Mouse (Mus musculus) liver, embryonic 15.5 days (tissue): Measurements from ENCODE around the gene Serpinb1a. TPM values are rescaled to one million over a fixed set of nuclear protein-coding genes. Genes with fewer than 3 reads are reported as not detected.
"Not testable (repeated sequence)": the region's sequence is repeated elsewhere in the genome, so short reads cannot be mapped to it uniquely, and the experiment has no call there.

ENCODE experiments used
- ATAC-seq: fragments of 200-750 bp; cut with Nextera tagmentation; 2 replicates; pipeline ENCODE4 v1.8.0; 2017; ENCODE audit warnings: moderate number of reproducible peaks, mild to moderate bottlenecking, moderate library complexity; ENCODE audit not compliant: insufficient read depth
- H3K27ac ChIP-seq: fragments of 300-500 bp; sonication (generic); replicated peaks from 2 replicates; pipeline ENCODE4 v1.5.1; 2015; ENCODE audit warnings: mild to moderate bottlenecking, inconsistent platforms
- H3K27me3 ChIP-seq: fragments of 300-500 bp; sonication (generic); 2 replicates; pipeline ENCODE4 v1.6.1; 2015; ENCODE audit warnings: mild to moderate bottlenecking, inconsistent platforms
- H3K36me3 ChIP-seq: fragments of 300-500 bp; sonication (generic); replicated peaks from 2 replicates; pipeline ENCODE4 v1.6.1; 2015; ENCODE audit warnings: moderate library complexity, mild to moderate bottlenecking, inconsistent platforms
- H3K4me1 ChIP-seq: fragments of 300-500 bp; sonication (generic); replicated peaks from 2 replicates; pipeline ENCODE4 v1.6.1; 2015; ENCODE audit warnings: inconsistent platforms
- H3K4me2 ChIP-seq: fragments of 300-500 bp; sonication (generic); 2 replicates; pipeline ENCODE4 v1.6.1; 2015; ENCODE audit warnings: moderate library complexity, mild to moderate bottlenecking, inconsistent platforms
- H3K4me3 ChIP-seq: fragments of 300-500 bp; sonication (generic); replicated peaks from 2 replicates; pipeline ENCODE4 v1.5.1; 2015; ENCODE audit warnings: mild to moderate bottlenecking, inconsistent platforms
- H3K9ac ChIP-seq: fragments of 300-500 bp; sonication (generic); 2 replicates; pipeline ENCODE4 v1.6.1; 2015; ENCODE audit warnings: moderate library complexity, mild to moderate bottlenecking, inconsistent platforms
- H3K9me3 ChIP-seq: fragments of 300-500 bp; sonication (generic); replicated peaks from 2 replicates; pipeline ENCODE4 v1.6.1; 2016; ENCODE audit warnings: inconsistent platforms
- WGBS: fragments of 180-500 bp; shearing (Covaris S2); methylation state at CpG from one replicate; pipeline ENCODE4 v1.1.7; 2015; ENCODE audit warnings: mixed read lengths; ENCODE audit not compliant: insufficient replicate concordance; 5-methylcytosine and 5-hydroxymethylcytosine counted together
- polyA plus RNA-seq: library from polyadenylated mRNA; unstranded; fragments of >200 nt; fragmentation: Nextera tagmentation; extraction: Ambion mirVana; gene quantifications from 2 replicates; pipeline ENCODE4 v1.2.1, GENCODE M21; 2015

Serpinb1a gene
- polyA plus RNA-seq, 1 experiment from 2014 or later: 44.1 TPM

DNA sequence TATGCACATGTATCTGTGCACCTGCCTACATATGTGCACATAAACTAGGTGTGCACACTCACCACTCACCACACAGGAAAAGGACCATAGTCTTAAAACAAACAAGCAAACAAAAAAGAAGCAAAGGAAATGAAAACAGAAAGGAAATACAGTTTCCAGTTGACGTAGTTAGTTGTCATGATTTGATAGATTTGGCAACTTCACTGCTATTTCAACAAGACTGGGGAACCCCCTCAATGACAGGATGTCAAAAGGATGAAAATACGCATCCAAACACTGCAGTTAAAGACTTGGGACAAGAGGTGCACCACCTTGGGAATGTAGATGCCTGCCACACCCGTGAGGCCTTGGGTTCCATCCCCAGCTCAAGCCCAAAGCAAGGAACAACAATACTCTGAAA, 13.5 kb upstream of the Serpinb1a start:
- not testable (repeated sequence) for H3K4me3 ChIP-seq, H3K27me3 ChIP-seq, H3K27ac ChIP-seq, H3K4me1 ChIP-seq, H3K36me3 ChIP-seq, H3K9me3 ChIP-seq, ATAC-seq, H3K9ac ChIP-seq, H3K4me2 ChIP-seq
- WGBS: 49% methylated on average over 3 of the region's 3 CpGs

DNA sequence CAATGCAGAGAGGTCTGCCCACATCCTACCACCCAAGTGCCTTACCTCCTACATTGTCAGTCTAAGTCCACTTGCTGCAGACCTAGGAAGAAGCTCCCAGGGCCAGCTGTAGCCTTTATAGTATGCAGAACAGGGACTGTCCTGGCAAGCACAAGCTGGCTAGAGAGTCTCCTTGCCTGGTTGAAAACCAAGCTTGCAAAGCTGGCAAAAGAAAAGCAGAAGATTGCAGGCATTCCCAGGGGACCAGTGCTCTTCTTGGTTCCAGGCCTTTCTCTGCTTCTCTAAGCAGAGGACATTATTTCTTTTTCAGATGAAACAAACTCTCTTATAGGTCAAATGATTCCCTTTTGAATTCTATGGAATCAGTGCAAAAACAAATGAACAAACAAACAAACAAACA, 12.5 kb upstream of the Serpinb1a start:
- Histone ChIP-seq H3K4me1 (no peaks in the 10 kb centered on the region), H3K4me3 (no peak overlapping the region), H3K27ac (no peak overlapping the region), H3K4me2 (no peak overlapping the region), H3K9ac (no peak overlapping the region), H3K27me3 (no peaks in the 10 kb centered on the region), H3K9me3 (no peaks in the 10 kb centered on the region), H3K36me3 (no peaks in the 10 kb centered on the region)
- ATAC-seq: no peak

DNA sequence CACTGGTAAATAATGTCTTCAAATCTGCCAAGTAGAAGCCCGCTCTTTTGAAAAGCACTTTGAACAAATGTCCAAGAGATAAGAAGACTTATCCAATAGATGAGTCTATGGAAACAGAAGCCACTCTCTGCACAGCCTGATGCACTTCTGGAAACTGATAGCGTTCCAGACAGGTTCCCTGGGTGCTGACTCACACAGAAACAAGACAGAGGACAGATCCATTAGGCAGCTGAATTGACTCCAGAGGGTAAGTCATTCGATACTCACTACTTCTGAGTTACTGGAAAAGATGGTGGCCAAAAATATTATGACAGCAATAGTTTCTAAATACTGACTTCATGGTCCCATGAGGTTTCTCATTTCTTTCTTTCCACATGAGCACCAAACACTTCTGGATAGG, 9.8 kb upstream of the Serpinb1a start:
- no peak overlapping the region for H3K27ac ChIP-seq
- H3K27me3 ChIP-seq: no peaks in the 10 kb centered on the region
- whole genome bisulfite sequencing: 65% methylated on average over 3 of the region's 3 CpGs
- H3K36me3 ChIP-seq: no peaks in the 10 kb centered on the region
- H3K9ac ChIP-seq: no peak overlapping the region
- no peaks in the 10 kb centered on the region for H3K4me1 ChIP-seq
- H3K4me3 ChIP-seq: no peak overlapping the region
- H3K9me3 ChIP-seq: no peaks in the 10 kb centered on the region
- no peak overlapping the region for H3K4me2 ChIP-seq
- ATAC-seq: no peak

DNA sequence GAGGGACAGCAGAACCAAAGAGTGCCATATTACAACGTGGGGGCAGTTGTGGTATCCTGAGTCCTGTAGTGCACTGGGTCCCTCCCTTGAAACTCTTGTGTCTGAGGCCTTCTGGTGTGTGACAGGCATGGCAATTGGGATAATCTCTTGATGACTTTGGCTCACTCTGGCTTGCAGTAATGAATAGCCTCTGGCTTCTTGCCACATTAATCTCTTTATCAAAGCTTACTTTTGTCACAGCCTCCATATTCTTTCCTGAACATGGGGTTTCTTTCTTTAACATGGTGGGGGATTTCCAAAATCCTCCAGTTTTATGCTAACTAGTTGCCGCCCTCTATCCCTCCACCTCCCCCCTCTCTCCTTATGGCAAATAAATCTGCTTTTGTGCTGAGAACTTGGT, 2.1 kb upstream of the Serpinb1a start:
- Histone ChIP-seq H3K27ac (no peak overlapping the region), H3K4me2 (no peak overlapping the region), H3K36me3 (no peaks in the 10 kb centered on the region), H3K9me3 (no peaks in the 10 kb centered on the region), H3K9ac (no peak overlapping the region), H3K4me3 (no peak overlapping the region), H3K27me3 (no peaks in the 10 kb centered on the region), H3K4me1 (0 out of 2 replicates have a peak, but pooled peaks cover 6% of the 10 kb centered on the region)
- 48% methylated on average over 2 of the region's 2 CpGs for WGBS
- ATAC-seq: no peak

DNA sequence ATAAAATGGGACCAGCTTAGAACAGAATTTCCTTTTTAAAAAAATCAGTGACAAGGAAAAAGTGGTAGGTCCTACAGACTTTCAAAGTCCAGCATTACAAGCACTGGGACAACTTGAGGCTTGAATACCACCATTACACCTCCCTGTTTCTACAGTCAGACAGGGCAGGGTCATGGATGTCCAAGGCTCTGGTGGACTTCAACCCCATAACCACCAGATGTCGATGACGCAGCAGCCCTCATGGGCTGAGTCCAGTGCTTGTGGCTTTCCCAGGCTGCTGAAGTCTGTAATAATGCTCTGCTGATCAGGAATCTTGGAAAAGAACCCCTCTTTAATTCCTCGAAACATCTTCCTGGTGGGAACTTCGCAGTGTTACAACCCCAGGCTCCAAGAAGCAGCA, 1.6 kb upstream of the Serpinb1a start:
- Histone ChIP-seq H3K27me3 (no peaks in the 10 kb centered on the region), H3K9ac (no peak overlapping the region), H3K9me3 (no peaks in the 10 kb centered on the region), H3K4me2 (no peak overlapping the region), H3K36me3 (no peaks in the 10 kb centered on the region), H3K4me3 (no peak overlapping the region), H3K4me1 (0 out of 2 replicates have a peak, but pooled peaks cover 6% of the 10 kb centered on the region), H3K27ac (no peak overlapping the region)
- ATAC-seq: no peak
- 59% methylated on average over 4 of the region's 4 CpGs for WGBS

DNA sequence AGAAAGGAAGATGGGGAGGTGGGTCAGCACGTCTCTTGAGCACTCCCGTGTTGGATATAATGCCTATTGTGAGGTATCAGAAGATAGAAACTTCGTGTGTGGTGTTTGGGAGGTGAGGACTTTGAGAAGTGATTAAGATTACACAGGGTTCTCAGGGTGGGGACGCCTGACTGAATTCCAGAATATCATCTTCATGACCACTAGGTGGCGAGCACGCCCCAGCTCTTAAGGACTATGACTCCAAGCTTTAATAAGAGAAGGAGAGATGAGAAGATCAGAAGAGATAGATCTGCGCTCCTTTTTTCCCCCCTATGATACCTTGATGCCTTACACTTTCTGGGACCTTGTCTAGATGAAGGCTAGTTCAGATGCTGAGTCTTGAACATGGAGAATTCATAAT, 982 bp upstream of the Serpinb1a start:
- Histone ChIP-seq H3K4me3 (no peak overlapping the region), H3K27ac (no peak overlapping the region), H3K4me1 (0 out of 2 replicates have a peak, but pooled peaks cover 6% of the 10 kb centered on the region), H3K27me3 (no peaks in the 10 kb centered on the region), H3K4me2 (no peak overlapping the region), H3K9ac (no peak overlapping the region), H3K9me3 (no peaks in the 10 kb centered on the region), H3K36me3 (no peaks in the 10 kb centered on the region)
- WGBS: 5% methylated on average over 7 of the region's 7 CpGs
- ATAC-seq: no peak

DNA sequence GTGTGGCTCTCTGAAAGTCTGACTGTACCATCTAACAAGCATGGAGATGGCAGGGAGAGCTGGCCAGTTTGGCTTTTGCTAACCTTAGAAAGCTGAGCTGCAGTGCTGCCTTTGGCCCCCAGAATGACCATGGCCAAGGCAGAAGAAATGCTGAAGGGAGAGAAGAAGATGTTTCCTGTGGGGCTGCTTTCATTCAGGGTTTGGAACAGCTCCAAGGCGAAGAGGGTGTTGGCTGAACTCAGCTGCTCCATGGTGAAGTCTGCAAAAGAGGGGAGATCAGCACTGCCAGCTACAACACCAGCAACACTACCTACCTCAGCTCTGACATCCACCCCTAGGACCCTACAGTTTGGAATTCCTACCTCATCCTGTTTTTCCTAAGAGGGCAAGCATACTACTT, 829 bp downstream of the Serpinb1a start:
- no peaks in the 10 kb centered on the region for H3K36me3 ChIP-seq
- no peaks in the 10 kb centered on the region for H3K27me3 ChIP-seq
- peak overlapping the region; percentile 29 for H3K4me3 ChIP-seq
- no peaks in the 10 kb centered on the region for H3K9me3 ChIP-seq
- 44% methylated on average over 1 of the region's 1 CpGs for WGBS
- H3K27ac ChIP-seq: no peak overlapping the region
- H3K4me1 ChIP-seq: 0 out of 2 replicates have a peak, but pooled peaks cover 6% of the 10 kb centered on the region
- H3K9ac ChIP-seq: no peak overlapping the region
- H3K4me2 ChIP-seq: 0 out of 2 replicates have a peak overlapping the region, but pooled peaks have one; percentile 23
- ATAC-seq: no peak

DNA sequence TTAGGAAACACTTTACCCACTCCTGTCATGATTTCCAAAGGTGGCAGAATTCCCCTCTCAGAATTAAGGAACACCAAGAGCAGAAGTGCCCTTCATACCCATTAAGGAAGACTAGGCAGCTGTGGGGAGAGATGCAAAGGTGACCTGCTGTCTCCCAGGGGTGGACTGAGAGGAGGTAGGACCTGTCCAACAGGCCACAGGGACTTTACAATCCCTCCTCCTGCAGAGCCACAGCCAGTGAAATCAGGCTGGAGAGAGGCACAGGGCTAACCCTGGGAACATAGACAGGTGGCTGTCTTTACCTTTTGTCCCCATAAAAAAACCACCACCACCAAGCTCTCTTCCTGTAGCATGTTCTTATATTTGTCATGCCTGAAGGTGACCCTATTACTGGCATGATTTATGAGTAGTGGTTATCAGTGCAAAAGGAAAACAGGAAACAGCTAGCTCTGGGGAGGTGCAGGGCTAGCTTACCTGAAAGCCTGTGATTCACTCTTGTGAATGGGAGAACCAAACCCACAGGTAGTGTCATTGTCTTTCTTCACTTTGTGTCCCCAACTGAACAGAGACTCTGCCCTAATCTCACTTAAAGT, 1.4 kb downstream of the Serpinb1a start:
- Histone ChIP-seq H3K4me3 (peak overlapping the region; percentile 2; the same call in 1 of the 2 replicates), H3K27ac (no peak overlapping the region), H3K9ac (no peak overlapping the region), H3K36me3 (no peaks in the 10 kb centered on the region), H3K4me1 (0 out of 2 replicates have a peak, but pooled peaks cover 6% of the 10 kb centered on the region), H3K27me3 (no peaks in the 10 kb centered on the region), H3K9me3 (no peaks in the 10 kb centered on the region), H3K4me2 (0 out of 2 replicates have a peak overlapping the region, but pooled peaks have one; percentile 23)
- ATAC-seq: no peak; the same call in 1 of the 2 replicates

DNA sequence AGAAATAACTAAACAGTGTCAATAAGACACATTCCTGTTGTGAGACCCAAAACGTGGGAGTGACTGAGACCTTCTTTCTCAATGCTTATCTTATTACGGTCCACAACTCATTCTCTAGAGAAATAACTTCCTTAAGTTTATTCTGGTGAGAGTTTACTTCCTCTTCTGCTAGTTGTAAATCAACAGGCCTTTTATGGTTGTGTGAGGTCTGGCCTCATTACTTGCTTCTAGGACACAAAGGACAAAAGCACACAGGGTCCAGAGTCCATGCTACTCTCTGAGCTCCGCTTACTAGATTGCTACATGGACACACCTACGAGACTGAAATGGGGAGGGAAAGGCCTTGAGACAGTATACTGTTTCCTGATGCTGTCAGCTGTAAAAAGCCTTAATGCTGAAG, 1.9 kb downstream of the Serpinb1a start:
- peak; percentile 51; the same call in 1 of the 2 replicates for ATAC-seq
- H3K27me3 ChIP-seq: no peaks in the 10 kb centered on the region
- no peak overlapping the region for H3K9ac ChIP-seq
- 0 out of 2 replicates have a peak overlapping the region, but pooled peaks have one; percentile 2 for H3K4me2 ChIP-seq
- H3K4me1 ChIP-seq: 0 out of 2 replicates have a peak, but pooled peaks cover 6% of the 10 kb centered on the region
- no peaks in the 10 kb centered on the region for H3K36me3 ChIP-seq
- 14% methylated on average over 4 of the region's 4 CpGs for WGBS
- no peaks in the 10 kb centered on the region for H3K9me3 ChIP-seq
- H3K27ac ChIP-seq: no peak overlapping the region
- peak overlapping the region; percentile 2; the same call in 1 of the 2 replicates for H3K4me3 ChIP-seq

DNA sequence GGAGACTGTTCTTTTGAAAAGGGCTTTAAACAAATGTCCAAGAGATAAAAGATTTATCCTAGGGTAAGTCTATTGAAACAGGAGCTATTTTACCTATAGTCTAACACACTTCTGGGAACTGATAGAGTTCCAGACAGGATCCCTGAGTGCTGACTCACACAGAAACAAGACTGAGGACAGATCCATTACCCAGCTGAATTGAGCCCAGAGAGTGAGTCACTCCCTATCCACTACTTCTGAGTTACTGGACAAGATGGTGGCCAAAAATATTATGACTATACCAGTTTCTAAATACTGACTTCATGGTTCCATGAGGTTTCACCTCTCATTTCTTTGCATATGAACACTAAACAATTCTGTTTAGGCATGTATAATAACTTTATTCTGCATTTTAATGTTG, 4.8 kb downstream of the Serpinb1a start:
- H3K4me3 ChIP-seq: no peak overlapping the region
- ATAC-seq: no peak
- no peaks in the 10 kb centered on the region for H3K9me3 ChIP-seq
- H3K9ac ChIP-seq: no peak overlapping the region
- H3K27me3 ChIP-seq: no peaks in the 10 kb centered on the region
- H3K36me3 ChIP-seq: no peaks in the 10 kb centered on the region
- no peak overlapping the region for H3K27ac ChIP-seq
- H3K4me1 ChIP-seq: 0 out of 2 replicates have a peak, but pooled peaks cover 6% of the 10 kb centered on the region
- no peak overlapping the region for H3K4me2 ChIP-seq

DNA sequence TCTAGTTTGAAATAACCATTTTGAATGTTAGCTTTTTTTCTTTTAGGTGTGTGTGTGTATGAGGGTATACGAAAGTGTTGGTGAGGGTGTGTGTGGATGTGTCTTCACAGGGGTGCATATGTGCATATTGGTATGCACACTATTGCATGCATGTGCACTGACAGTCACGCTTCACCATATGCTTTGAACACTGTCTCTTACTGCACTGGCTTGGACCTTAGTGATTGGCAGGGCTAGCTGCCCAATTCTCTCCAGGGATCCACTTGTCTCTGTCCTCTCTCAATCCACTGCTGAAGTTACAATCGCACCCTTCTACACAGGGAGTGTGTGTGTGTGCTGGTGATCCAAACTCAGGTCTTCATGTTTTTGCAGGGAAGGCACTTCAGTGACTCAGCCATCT, 9.6 kb downstream of the Serpinb1a start:
- no peaks in the 10 kb centered on the region for H3K27me3 ChIP-seq
- H3K9ac ChIP-seq: no peak overlapping the region
- H3K9me3 ChIP-seq: no peaks in the 10 kb centered on the region
- H3K4me3 ChIP-seq: no peak overlapping the region
- H3K4me1 ChIP-seq: no peaks in the 10 kb centered on the region
- no peaks in the 10 kb centered on the region for H3K36me3 ChIP-seq
- ATAC-seq: no peak
- no peak overlapping the region for H3K27ac ChIP-seq
- WGBS: 62% methylated on average over 3 of the region's 3 CpGs
- H3K4me2 ChIP-seq: no peak overlapping the region

DNA sequence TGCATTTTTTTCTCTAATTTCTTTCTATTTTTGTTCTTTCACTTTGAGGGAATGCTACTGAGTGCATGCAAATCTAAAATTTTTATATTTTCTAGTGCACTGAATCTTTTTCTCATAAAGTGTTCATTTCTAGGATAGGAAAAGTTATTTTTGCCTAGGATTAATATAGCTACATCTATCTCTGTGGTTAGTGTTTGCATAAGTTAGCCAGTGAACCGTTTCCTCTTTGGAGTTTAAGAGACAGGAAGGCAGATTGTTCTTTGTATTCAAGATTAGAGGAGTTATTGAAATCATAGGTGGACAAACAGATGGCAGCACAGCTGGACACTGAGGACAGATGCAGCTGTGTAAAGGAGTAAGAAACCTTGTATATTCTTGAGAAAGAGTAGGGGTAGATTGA, 11.7 kb downstream of the Serpinb1a start:
- 5% methylated on average over 1 of the region's 1 CpGs for WGBS
- Histone ChIP-seq H3K4me3 (no peak overlapping the region), H3K9ac (no peak overlapping the region), H3K9me3 (no peaks in the 10 kb centered on the region), H3K36me3 (no peaks in the 10 kb centered on the region), H3K27me3 (no peaks in the 10 kb centered on the region), H3K27ac (no peak overlapping the region), H3K4me1 (no peaks in the 10 kb centered on the region), H3K4me2 (no peak overlapping the region)
- ATAC-seq: no peak
